Mouse (Mus musculus): ENCODE results near the gene Stk10.
"Not testable (repeated sequence)": the region's sequence is repeated elsewhere in the genome, so short reads cannot be mapped to it uniquely, and the experiment has no call there.

The Stk10 gene

DNA sequence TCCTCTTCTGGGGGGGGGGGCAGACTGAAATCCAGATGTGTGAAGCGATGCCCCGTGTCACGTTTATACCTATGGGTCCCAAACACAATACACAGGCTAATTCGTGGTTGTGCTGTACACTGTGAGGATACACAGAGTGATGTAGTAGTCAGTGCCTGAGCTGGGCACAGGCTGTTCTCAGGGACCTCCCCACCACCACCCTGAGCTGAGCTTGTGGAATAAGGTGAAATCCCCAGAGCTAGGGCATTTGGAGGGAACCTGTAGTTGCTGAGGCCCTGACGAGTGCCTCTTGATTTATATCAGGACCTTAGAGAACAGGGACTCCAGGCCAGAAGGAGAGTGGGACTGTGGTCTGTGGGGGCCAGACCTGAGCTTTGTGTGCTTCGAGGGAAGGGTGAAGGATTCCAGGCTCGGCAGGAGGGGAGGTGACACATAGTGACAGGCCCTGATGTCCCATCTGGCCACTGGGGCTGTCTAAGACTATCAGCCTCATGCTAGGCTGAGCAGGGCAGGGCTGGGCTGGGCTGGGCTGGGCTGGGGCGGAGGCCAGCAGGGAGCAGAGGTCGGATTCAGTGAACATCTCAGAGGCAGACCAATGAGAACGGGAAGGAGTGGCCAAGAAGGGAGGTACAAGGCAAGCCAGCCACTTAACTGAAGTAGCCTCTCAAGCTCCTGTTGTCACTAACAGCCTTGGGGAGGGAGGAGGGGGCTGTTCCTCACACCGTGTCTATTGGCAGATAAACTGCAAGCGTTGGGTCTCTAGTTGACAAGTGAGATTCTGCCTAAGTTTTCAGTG, 68.6 kb downstream of the Stk10 start:
- no peak for DNase-seq (ENCODE audit: low spot score)

- DNase-seq (ENCODE audit: low spot score), result no peak
Observed at GRCm38 (mm10) chr11:32604663-32605062, 71.6 kb downstream of the Stk10 start.

GRCm38 (mm10) chr11:32605131-32605860, 72.2 kb downstream of the Stk10 start:
- DNase-seq (ENCODE audit: low spot score), result peak; percentile 16

GRCm38 (mm10) chr11:32605907-32606306, 72.8 kb downstream of the Stk10 start:
- DNase-seq (ENCODE audit: low spot score), result no peak

DNA sequence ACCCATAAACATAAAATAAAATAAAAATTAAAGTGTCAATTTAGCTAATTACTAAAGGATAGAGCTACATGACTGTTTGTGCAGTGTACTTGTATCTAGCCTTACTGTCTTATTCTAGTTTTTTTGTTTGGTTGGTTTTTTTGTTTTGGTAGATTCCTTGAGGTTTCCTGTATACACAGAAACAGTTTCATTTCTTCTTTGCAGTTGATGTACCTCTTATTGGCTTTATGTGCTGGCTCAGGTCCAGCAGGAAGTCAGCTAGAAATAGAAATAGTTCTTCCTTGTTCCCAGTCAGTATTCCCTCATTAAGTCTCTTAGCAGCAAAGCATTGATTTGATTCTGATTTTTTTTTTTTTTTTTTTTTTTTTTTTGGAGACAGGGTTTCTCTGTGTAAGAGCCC, 74.2 kb downstream of the Stk10 start:
- DNase-seq (ENCODE audit: low spot score), result no peak

DNA sequence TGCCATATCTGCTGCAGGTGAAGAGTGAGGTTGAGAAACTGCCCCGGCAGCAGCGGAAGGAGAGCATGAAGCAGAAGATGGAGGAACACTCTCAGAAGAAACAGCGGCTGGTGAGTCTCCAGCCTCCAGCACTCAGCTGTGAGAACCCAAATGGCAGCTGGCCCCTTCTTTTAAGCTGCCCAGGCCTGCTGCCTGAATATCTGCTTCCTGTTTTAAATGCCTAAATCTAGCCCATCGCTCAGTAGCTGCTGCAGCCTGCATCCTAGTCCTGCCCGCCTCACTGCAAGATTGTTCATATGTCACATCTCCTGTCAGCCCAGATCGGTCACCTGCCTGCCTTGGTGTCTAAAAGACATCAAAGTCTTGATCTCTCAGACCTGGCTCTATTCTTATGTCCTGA, 77.5 kb downstream of the Stk10 start:
- DNase-seq (ENCODE audit: low spot score), result no peak

GRCm38 (mm10) chr11:32612304-32612703, 79.2 kb downstream of the Stk10 start:
- no peak for DNase-seq (ENCODE audit: low spot score)

DNA sequence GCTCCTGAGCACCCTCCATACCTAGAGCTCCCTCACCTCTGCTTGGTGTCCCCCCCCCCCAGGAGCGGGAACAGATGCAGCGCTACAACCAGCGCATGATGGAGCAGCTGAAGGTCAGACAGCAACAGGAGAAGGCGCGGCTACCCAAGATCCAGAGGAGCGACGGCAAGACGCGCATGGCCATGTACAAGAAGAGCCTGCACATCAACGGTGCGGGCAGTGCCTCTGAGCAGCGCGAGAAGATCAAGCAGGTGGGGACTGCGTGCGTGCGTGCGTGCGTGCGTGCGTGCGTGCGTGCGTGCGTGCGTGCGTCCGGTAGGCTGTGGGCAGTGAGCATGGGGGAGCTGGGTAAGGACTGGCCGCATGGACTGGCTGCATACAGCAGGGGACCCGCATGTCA, 81.4 kb downstream of the Stk10 start:
- DNase-seq (ENCODE audit: low spot score), result no peak

- no peak for DNase-seq (ENCODE audit: low spot score)
Observed at GRCm38 (mm10) chr11:32615561-32615960, 82.5 kb downstream of the Stk10 start.

DNA sequence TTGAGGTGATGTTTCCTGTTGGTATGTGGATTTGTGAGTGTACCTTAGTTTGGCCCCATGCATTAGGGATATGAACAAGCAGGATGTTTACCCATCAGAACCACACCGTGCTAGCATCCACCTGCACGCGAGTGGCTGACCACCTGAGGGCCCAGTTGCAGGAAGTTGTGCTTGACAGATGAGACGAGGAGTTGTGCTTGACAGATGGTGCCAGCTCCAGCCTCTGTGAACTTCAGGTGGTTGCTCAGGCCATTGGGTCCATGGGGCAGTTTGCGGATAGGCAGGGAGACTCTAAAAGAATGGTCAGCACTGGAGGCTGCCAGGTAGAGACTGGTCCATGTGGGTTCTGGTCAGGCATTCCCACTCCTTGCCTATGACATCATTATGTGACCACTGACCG, 83.0 kb downstream of the Stk10 start:
- no peak for DNase-seq (ENCODE audit: low spot score)

- DNase-seq (ENCODE audit: low spot score), result no peak
Observed at GRCm38 (mm10) chr11:32618036-32618435, 84.9 kb downstream of the Stk10 start.

DNA sequence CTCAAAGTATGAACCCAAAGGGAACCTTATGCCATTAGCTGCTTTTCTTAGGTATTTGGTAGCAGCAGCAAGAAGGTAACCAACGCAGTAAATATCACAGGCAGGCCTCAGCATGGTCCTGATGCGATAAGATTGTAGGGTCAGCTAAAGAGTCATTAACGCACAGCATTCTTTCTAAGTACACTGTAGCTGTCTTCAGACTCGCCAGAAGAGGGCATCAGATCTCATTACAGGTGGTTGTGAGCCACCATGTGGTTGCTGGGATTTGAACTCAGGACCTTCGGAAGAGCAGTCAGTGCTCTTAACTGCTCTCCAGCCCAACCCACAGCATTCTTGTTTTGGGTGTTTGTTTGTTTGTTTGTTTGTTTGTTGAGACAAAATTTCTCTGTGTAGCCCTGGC, 85.5 kb downstream of the Stk10 start:
- not testable (repeated sequence) for DNase-seq (ENCODE audit: low spot score)

DNA sequence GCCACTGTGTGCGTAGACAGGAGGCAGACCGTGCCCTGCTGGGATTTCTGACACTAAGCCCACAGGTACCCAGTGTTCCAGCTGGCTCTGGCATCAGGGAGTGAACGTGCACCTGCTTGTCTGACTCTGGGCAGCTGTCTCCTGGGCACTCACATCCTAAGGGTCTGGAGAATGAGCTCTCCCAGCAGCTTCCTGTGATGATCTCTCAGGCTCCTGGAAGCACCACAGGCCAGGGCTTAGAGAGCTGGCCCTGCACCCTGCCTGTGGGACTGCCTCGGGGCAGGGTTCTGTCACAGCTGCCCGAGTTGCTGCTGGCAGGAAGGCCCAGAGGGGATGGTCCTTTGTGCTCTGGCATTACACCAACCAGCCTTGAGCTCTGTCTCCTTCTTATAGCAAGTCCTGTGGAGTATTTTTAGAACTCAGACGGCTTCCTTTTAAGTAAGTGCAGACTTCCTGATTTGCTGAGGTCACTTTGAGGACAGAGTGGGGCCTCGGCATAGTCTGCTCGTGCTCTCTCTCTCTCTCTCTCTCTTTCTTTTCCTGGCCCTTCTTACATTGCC, 86.2 kb downstream of the Stk10 start:
- no peak for DNase-seq (ENCODE audit: low spot score)

- no peak for DNase-seq (ENCODE audit: low spot score)
Observed at GRCm38 (mm10) chr11:32619866-32620456, 86.9 kb downstream of the Stk10 start.

GRCm38 (mm10) chr11:32621831-32622478, 88.8 kb downstream of the Stk10 start:
- DNase-seq (ENCODE audit: low spot score), result no peak

DNA sequence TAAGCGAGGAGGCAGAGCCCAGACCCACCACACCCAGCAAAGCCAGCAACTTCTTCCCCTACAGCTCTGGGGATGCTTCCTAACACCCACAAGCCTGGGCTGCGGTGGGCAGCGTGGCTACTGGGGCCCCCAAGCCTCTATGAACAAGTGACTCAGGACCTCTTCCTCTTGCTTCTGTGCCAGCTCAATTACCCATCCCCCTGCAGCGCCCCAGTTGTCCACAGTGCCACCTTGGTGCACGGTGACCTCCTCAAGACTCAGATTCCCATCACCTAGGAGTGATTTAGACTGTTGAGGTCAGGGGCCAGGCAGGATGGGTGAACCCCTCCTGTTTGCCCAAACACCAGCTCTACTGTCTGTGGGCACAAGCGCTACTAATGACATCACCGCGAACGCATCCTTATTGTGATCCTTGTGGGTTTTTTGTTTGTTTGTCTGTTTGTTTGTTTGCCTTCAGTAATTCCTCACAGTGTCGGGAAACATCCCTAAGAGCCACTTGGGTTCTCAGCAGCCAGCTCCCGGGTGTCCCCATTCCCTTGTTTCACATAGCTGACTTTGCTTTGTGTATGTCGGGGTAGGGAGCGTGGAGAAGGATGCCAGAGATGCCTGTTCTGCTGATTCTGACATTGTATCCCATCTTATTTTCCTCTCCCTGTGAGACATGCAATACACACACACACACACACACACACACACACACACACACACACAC, 89.5 kb downstream of the Stk10 start:
- no peak for DNase-seq (ENCODE audit: low spot score)

GRCm38 (mm10) chr11:32623236-32623635, 90.1 kb downstream of the Stk10 start:
- no peak for DNase-seq (ENCODE audit: low spot score)

DNA sequence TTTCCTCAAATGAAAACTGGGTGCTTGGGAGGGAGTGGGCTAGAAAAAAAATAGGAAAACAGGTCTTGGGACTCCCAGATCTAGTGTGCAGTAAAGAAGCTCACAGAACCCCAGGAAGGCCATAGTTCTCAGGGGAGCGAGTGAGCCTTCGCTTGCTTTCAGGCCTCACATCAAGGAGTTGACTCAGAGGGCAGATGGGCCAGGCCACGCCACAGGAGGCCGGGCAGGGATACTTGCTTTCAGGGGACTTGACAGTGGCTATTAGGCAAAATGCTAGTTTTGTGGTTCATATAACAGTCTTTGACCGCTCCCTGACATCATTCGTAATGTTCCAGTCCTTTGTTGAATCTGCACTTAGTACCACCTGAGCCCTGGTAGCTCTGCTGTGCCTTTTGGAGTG, 90.8 kb downstream of the Stk10 start:
- no peak for DNase-seq (ENCODE audit: low spot score)

DNA sequence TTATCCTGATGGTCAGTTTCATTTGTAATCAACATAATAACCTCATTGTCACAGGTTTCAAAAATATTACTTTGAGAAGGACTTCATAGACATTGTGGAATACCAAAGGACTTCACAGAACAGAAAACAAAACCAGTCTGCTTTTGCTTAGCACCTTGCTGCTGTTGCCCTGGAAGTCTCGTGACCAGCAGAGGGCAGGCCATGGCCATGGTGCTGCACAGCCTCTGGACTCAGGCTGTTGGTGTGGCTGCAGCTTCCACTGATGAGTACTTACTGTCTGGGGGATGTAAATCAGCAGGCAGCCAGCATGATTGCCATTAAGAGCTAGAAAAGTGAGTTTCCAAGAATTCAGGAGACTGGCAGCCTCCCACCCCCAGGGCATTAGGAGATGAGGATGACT, 92.6 kb downstream of the Stk10 start:
- DNase-seq (ENCODE audit: low spot score), result peak; percentile 41

DNA sequence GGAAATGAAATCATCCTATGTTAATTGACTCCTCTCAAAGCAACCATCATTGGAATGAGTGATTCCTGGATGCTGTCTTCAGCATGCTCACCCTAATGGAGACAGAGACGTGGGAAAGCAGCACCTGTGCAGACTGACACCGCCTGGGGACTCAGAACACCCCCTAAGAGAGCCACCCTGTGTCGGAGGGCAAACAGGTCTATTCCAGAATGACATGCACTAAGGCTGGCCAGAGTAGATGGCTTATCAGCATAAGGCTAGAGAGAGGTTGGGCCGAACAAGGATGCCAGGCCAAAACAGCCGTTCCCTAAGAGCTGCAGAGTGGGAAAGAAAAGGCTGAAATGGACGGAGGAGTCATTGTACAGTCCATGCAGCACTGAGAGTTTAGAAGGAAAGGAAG, 93.0 kb downstream of the Stk10 start:
- no peak for DNase-seq (ENCODE audit: low spot score)

- no peak for DNase-seq (ENCODE audit: low spot score)
Observed at GRCm38 (mm10) chr11:32627900-32628299, 94.8 kb downstream of the Stk10 start.
